Mouse (Mus musculus): ENCODE results near the gene Nfxl1.

Nfxl1 gene

DNA sequence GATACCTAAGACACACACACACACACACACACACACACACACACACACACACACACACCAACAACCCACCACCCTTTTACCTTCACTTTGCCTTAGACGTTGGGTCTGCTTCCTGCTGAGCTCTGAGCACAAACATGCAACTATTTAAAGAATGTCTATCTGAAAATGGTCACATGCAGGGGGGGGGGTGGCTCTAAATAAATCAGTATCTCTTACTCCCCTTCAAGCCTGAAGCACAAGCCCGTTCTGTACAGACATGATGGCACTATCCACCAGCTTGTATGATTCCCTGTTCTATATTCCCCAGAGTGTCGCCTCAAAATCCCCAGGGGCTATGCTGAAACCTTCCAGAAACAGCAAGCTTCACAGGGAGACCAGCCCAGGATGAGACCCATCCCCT is 57.7 kb downstream of the Nfxl1 start:
- no peak for DNase-seq (ENCODE audit: low read depth, low spot score)

DNA sequence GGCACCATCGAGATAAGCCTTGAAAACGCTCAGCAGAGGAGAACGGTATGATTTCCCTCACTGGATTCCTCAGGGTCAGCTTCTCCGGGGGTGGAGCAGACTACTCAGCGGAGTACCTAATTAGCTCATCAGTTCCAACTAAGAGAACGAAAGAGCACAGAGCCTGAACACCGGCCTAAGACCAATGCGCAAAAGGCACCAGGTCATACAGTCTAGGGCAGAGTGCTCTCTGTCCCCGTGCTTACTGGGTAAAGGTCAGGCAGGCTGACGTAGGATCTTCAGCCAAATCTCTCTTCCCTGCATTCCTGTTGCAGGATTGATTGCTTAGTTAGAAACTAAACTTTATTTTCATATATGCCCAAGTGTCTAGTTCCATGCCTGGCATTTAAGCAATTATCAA is 61.2 kb downstream of the Nfxl1 start:
- no peak for DNase-seq (ENCODE audit: low read depth, low spot score)

DNA sequence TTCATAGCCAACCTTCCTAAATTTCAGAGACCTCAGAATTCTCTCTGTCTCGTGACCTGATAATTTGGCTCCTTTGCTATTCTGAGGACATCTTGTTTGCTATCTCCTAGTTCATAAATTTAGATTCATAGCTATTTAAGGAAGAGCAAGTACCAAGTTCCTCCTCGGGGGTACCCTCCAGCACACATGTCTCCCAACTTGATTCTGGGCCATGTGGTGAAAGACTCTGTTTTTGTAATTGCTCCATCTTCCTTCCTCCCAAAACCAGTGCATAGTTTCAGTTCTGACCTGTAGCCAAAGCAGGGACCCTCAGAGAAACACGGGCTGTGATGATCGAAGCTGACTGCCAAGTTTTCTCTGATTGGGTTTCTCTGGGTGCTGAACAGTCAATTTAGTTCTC is 62.7 kb downstream of the Nfxl1 start:
- no peak for DNase-seq (ENCODE audit: low read depth, low spot score)

- DNase-seq (ENCODE audit: low read depth, low spot score): no peak
These were observed 65.6 kb downstream of the Nfxl1 start for GRCm38 (mm10) chr5:72493906-72494305.

DNA sequence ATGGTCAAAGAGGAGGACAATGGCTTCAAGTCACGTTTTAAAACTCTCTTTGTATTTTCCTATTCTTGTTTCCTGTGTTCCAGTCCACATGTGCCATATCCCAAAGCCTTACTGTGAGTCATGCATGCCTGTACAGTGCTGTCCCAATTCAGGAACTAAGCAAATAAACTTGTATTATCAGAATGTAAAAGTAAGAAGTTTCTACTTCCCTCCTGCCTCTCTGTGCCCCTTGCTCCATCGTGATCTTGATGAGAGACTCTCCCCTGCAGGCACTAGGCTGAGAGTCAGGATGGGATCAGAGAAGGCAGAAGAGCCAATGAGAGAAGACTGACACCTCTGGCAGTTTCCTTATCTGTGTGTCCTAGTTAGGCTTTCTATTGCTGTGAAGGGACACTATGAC is 68.3 kb downstream of the Nfxl1 start:
- DNase-seq (ENCODE audit: low read depth, low spot score): no peak

DNA sequence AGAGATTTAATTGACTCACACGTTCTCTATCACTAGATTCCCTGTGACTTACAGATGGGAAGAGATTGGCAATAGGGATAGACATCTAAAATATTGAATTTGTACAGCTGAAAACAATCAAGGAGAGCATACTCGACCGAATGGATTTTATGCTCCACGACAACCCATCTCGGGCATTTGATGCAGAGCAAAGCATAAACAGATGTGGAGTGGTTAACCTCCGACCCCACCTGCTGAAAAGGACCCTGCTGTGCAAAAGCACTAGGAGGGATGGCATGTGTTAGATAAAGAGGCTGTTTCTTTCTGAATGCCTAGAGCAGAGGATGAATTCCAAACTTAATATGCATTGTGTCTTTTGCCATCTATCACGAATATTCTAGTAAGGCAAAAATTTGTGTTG is 79.0 kb downstream of the Nfxl1 start:
- no peak for DNase-seq (ENCODE audit: low read depth, low spot score)

DNA sequence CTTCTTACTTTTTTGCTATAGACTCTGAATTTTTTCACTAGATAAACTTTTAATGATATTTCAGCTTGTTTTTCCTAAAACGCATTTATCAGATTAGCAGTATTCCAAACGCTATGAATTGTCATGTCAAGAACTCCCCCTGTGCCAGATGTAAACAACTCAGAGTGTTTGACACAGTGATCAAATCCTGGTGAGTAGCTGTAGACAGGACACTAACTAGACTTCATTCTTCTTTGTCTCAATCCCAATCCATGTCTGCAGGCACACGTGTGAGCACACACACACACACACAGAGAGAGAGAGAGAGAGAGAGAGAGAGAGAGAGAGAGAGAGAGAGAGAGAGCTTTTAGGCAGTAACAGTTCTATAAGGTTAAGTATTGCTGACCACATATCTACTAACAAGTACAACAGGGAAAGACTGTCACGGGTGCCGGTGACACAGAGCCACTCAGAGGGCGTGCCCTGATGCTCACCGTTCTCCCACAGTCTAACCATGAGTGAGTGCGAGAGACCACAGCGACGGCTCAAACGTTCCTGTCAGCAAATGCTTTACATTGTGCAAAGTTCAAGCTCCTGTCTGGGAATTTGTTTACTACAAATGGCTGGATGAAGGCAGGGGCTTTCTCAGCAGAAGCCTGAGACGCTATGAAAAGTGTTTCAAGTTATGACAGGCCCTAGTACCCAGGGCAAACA is 87.0 kb downstream of the Nfxl1 start:
- no peak for DNase-seq (ENCODE audit: low read depth, low spot score)

GRCm38 (mm10) chr5:72471746-72472145 is 87.7 kb downstream of the Nfxl1 start:
- no peak for DNase-seq (ENCODE audit: low read depth, low spot score)

- peak; percentile 24 for DNase-seq (ENCODE audit: low read depth, low spot score)
These were observed 94.6 kb downstream of the Nfxl1 start for GRCm38 (mm10) chr5:72464932-72465331.
